Mouse (Mus musculus): Measurements from ENCODE around the gene Usp48. TPM values are rescaled to one million over a fixed set of nuclear protein-coding genes. Genes with fewer than 3 reads are reported as not detected.
A peak's percentile ranks its signal among the peaks of the same experiment; 100 is the strongest.

Gene Usp48
- total and polyA plus RNA-seq, 3 experiments = 27.1 to 99.6 TPM; not detected in 1

DNA sequence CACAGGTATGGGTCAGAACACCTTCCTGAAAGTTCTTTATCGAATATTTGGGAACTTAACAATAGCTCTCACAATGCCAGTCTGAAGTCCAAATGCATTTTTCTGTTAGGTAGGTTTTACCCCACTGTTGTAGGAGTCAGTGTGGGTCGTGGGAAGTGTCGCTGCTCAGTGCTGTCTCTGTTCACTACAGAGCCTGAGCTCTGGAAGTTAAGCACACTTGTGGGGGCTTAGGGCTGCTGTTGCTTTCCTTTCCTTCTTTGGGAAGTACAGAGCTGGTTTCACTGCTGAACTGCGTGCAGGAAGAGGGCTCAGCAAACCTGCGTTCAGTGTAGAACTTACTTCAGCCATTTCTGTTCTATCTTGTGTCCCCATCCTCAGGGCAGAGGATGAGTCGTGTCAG, 34.8 kb downstream of the Usp48 start:
- Histone ChIP-seq H3K4me3 (ENCODE audit: control insufficient read depth in 1 of 2, insufficient read depth in 1 of 2, low read depth in 2 of 2, low read length in 2 of 2) (no peak overlapping the region), H3K4me1 (ENCODE audit: control insufficient read depth in 1 of 2, insufficient read depth in 2 of 2, low read length in 2 of 2) (no peaks in the 10 kb centered on the region), H3K27me3 (ENCODE audit: control insufficient read depth in 1 of 2, insufficient read depth in 2 of 2, low read length in 2 of 2) (no peaks in the 10 kb centered on the region), H3K27ac (ENCODE audit: control insufficient read depth, low read depth, low read length) (no peak overlapping the region), H3K9me3 (replicated peaks; ENCODE audit: insufficient read depth, low read length) (no peaks in the 10 kb centered on the region), H3K79me2 (ENCODE audit: control insufficient read depth, insufficient read depth, low read length, poor library complexity) (no peaks in the 10 kb centered on the region), H3K9ac (ENCODE audit: control insufficient read depth, low read depth, low read length, poor library complexity, severe bottlenecking) (no peak overlapping the region), H3K36me3 (ENCODE audit: control insufficient read depth in 1 of 2, insufficient read depth in 2 of 2, low read length in 2 of 2) (peaks cover 2 to 19% of the 10 kb centered on the region in 2 experiments; a peak in 2 of 4 replicates)
- peak; percentile 21 for DNase-seq (ENCODE audit: low read depth, low spot score)
- TF ChIP-seq MEF2A (IDR thresholded peaks at IDR 0.05; ENCODE audit: extremely low read depth, insufficient replicate concordance, low read depth, low read length, poor library complexity, severe bottlenecking) (no peak), RAD21 (IDR thresholded peaks at IDR 0.05; ENCODE audit: low read depth, low read length) (no peak)

DNA sequence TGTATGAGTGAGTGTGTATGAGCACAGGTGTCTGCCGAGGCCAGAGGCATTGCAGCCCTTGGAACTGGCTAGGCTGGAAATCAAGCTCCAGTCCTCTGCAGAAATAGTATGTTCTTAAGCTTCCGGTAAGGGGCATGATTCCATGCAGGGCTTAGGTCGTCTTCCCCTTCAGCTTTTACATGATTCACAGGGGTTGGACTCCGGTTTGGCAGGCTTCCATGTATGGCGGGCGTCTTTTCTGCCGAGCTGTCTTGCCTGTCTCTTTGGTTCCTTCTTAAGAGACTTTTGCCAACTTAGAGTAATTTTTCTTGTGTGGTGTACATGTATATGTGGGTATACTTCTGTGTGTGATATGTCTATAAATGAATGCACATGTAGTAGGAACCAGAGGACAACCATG, 35.8 kb downstream of the Usp48 start:
- no peaks in the 10 kb centered on the region for H3K4me1 ChIP-seq (ENCODE audit: control insufficient read depth in 1 of 2, insufficient read depth in 2 of 2, low read length in 2 of 2)
- no peak overlapping the region for H3K27ac ChIP-seq (ENCODE audit: control insufficient read depth, low read depth, low read length)
- no peaks in the 10 kb centered on the region for H3K9me3 ChIP-seq (replicated peaks; ENCODE audit: insufficient read depth, low read length)
- H3K36me3 ChIP-seq (ENCODE audit: control insufficient read depth in 1 of 2, insufficient read depth in 2 of 2, low read length in 2 of 2) = peaks cover 2 to 23% of the 10 kb centered on the region in 2 experiments; a peak in 2 of 4 replicates
- no peak overlapping the region for H3K9ac ChIP-seq (ENCODE audit: control insufficient read depth, low read depth, low read length, poor library complexity, severe bottlenecking)
- H3K4me3 ChIP-seq (ENCODE audit: control insufficient read depth in 1 of 2, insufficient read depth in 1 of 2, low read depth in 2 of 2, low read length in 2 of 2) = no peak overlapping the region
- DNase-seq (ENCODE audit: low read depth, low spot score) = peak; percentile 20
- no peaks in the 10 kb centered on the region for H3K27me3 ChIP-seq (ENCODE audit: control insufficient read depth in 1 of 2, insufficient read depth in 2 of 2, low read length in 2 of 2)
- H3K79me2 ChIP-seq (ENCODE audit: control insufficient read depth, insufficient read depth, low read length, poor library complexity) = no peaks in the 10 kb centered on the region
- TF ChIP-seq HCFC1 (IDR thresholded peaks at IDR 0.05; ENCODE audit: low read depth, low read length) = no peak
- TF ChIP-seq UBTF (IDR thresholded peaks at IDR 0.05; ENCODE audit: borderline replicate concordance, insufficient read depth, low read depth, low read length) = no peak
- no peak for TF ChIP-seq MAFK (IDR thresholded peaks at IDR 0.05; ENCODE audit: borderline replicate concordance, low read depth, low read length)
- no peak for TF ChIP-seq ZKSCAN1 (IDR thresholded peaks at IDR 0.05; ENCODE audit: low read depth, low read length)
- no peak for TF ChIP-seq USF1 (IDR thresholded peaks at IDR 0.05; ENCODE audit: low read depth, low read length)
- no peak for TF ChIP-seq ZNF384 (IDR thresholded peaks at IDR 0.05; ENCODE audit: low read depth, low read length)

GRCm38 (mm10) chr4:137630153-137630552, 36.6 kb downstream of the Usp48 start:
- Histone ChIP-seq H3K79me2 (ENCODE audit: control insufficient read depth, insufficient read depth, low read length, poor library complexity) (no peaks in the 10 kb centered on the region), H3K9me3 (replicated peaks; ENCODE audit: insufficient read depth, low read length) (no peaks in the 10 kb centered on the region), H3K27me3 (ENCODE audit: control insufficient read depth in 1 of 2, insufficient read depth in 2 of 2, low read length in 2 of 2) (no peaks in the 10 kb centered on the region), H3K9ac (ENCODE audit: control insufficient read depth, low read depth, low read length, poor library complexity, severe bottlenecking) (no peak overlapping the region), H3K4me1 (ENCODE audit: control insufficient read depth in 1 of 2, insufficient read depth in 2 of 2, low read length in 2 of 2) (no peaks in the 10 kb centered on the region), H3K4me3 (ENCODE audit: control insufficient read depth in 1 of 2, insufficient read depth in 1 of 2, low read depth in 2 of 2, low read length in 2 of 2) (no peak overlapping the region), H3K27ac (ENCODE audit: control insufficient read depth, low read depth, low read length) (no peak overlapping the region), H3K36me3 (ENCODE audit: control insufficient read depth in 1 of 2, insufficient read depth in 2 of 2, low read length in 2 of 2) (peaks cover 2 to 27% of the 10 kb centered on the region in 2 experiments; a peak in 2 of 4 replicates)
- no peak for DNase-seq (ENCODE audit: low read depth, low spot score)
- TF ChIP-seq MAFK (IDR thresholded peaks at IDR 0.05; ENCODE audit: borderline replicate concordance, low read depth, low read length) = peak; percentile 35; the same call in 1 of the 2 replicates
- TF ChIP-seq KAT2A (conservative IDR thresholded peaks at IDR 0.05; ENCODE audit: low read depth, low read length) = no peak

Data from MEL (cell line).